Mouse (Mus musculus): ENCODE measurements around the gene Rasd2. TPM values are rescaled to one million over a fixed set of nuclear protein-coding genes. Genes with fewer than 3 reads are reported as not detected.

Gene Rasd2
- total RNA-seq, 2 experiments from 2014 or later: 2.0 to 2.8 TPM

- DNase-seq: peak in 1 of 2 experiments; percentile 59
These were observed 6.4 kb downstream of the Rasd2 start for GRCm38 (mm10) chr8:75219877-75220738.

- no peak for DNase-seq
These were observed 8.9 kb downstream of the Rasd2 start for GRCm38 (mm10) chr8:75222665-75223064.

- DNase-seq: no peak
These were observed 13.0 kb downstream of the Rasd2 start for GRCm38 (mm10) chr8:75226773-75227172.

GRCm38 (mm10) chr8:75233915-75234554, 20.3 kb downstream of the Rasd2 start:
- peak in 1 of 2 experiments; percentile 29 for DNase-seq

- no peak for DNase-seq
These were observed 33.6 kb downstream of the Rasd2 start for GRCm38 (mm10) chr8:75247331-75247730.

DNA sequence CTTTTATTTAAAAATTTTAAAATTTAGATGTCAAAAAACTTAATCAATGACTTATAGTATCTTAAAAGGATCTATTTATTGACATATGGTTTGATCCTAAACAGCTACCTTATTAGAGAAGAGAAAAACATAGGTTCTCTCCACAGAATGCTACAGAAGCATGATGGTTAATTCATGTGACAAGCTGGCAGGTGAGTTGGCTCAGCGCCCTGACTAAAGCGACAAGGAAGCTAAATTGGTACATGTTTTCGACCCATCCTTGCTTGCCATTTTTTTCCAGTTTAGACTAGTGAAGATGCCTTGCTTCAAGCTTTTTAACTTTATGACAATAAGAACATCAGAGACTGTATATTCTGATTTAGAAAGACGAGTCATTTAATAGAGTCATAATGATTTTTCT, 35.4 kb downstream of the Rasd2 start:
- no peak for DNase-seq

DNA sequence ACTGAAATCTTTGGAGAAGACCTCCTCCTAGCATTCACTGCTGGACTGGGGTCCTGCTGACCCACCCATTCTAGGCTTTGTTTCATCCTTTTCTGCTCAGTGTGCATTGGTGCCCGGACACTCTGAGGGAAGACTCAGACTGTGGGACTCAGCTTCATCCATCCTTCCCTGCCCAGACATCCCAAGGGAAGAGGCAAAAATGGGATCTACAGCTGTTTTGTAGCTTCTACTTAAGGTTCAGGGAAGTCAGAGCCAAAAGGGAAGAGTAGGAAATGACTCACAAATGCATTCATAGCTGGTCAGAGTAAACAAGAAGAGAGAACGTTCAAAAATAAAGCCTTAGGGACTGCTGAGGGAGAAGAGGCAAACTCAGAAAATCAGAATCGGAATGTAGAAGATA, 40.3 kb downstream of the Rasd2 start:
- no peak for DNase-seq

DNA sequence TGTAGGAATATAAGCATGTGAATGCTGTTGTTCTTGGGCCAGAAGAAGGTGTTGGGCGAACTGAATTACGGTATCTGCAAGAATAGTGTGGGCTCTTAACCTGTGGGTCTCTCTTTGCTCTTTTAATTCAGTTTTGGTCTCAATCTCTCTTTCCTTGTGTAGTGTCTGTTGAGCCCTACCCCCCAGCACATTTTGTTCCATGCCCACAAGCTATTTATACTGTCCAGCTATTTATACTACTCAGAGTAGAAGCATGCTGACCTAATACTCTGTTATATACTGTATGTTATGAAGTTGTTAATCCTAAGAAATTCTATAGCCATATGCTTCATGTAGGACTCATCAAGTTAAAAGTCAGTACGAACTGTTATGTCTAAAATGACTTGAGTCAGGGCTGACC, 41.9 kb downstream of the Rasd2 start:
- DNase-seq: no peak

- peak in 1 of 2 experiments; percentile 38 for DNase-seq
These were observed 58.4 kb downstream of the Rasd2 start for GRCm38 (mm10) chr8:75272166-75272565.

Other genes with a start within 250 kb of the Rasd2 start
- gene Hmgxb4, start 220.6 kb upstream of the Rasd2 start, total RNA-seq (2021): 10 to 100 TPM; 19.0 to 24.1 TPM
- 10 to 100 TPM; 42.5 to 46.0 TPM for gene Tom1, start 180.2 kb upstream of the Rasd2 start, total RNA-seq (2021)
- gene Hmox1, start 120.3 kb upstream of the Rasd2 start, total RNA-seq (2021): 100 to 1,000 TPM in 1 of 2 experiments, 10 to 100 TPM in 1; 32.3 to 196 TPM
- 10 to 100 TPM; 12.7 to 14.2 TPM for gene Mcm5, start 104.4 kb upstream of the Rasd2 start, total RNA-seq (2021)
- under 1 TPM in 1 of 2 experiments, not detected in 1; 0.43 TPM for gene Gm10358, start 192.6 kb downstream of the Rasd2 start, total RNA-seq (2021)
- gene Iqcm, start 234.8 kb downstream of the Rasd2 start, total RNA-seq (2021): not detected

Data from adrenal gland, postnatal 36 days (tissue).